Mouse (Mus musculus): ENCODE measurements around the gene Armc10. TPM values are rescaled to one million over a fixed set of nuclear protein-coding genes. Genes with fewer than 3 reads are reported as not detected.
A peak's percentile ranks its signal among the peaks of the same experiment; 100 is the strongest.
"Not testable (repeated sequence)": the region's sequence is repeated elsewhere in the genome, so short reads cannot be mapped to it uniquely, and the experiment has no call there.

Armc10 gene
- polyA plus RNA-seq, 1 experiment from 2014 or later = 75.4 TPM

- not testable (repeated sequence) for H3K36me3 ChIP-seq (replicated peaks); H3K4me1 ChIP-seq; H3K27ac ChIP-seq; H3K27me3 ChIP-seq; H3K9ac ChIP-seq; ATAC-seq (ENCODE audit: low FRiP score); H3K9me3 ChIP-seq
- whole genome bisulfite sequencing = 85% methylated on average over 3 of the region's 3 CpGs
- Histone ChIP-seq H3K4me2 (peak overlapping the region; percentile 51), H3K4me3 (replicated peaks) (peak overlapping the region; percentile 24)
Observed at GRCm38 (mm10) chr5:21699555-21699954, 53.9 kb downstream of the Armc10 start.

- Histone ChIP-seq H3K36me3 (replicated peaks) (no peaks in the 10 kb centered on the region), H3K4me1 (no peaks in the 10 kb centered on the region; the same call in 1 of the 2 replicates), H3K27ac (no peak overlapping the region), H3K9me3 (no peaks in the 10 kb centered on the region), H3K4me3 (replicated peaks) (peak overlapping the region; percentile 68), H3K27me3 (no peaks in the 10 kb centered on the region), H3K4me2 (peak overlapping the region; percentile 61), H3K9ac (peak overlapping the region; percentile 65)
- ATAC-seq (ENCODE audit: low FRiP score) = no peak
- 8% methylated on average over 10 of the region's 10 CpGs for WGBS
Observed at GRCm38 (mm10) chr5:21700272-21700821, 54.7 kb downstream of the Armc10 start.

GRCm38 (mm10) chr5:21700934-21701333 is 55.3 kb downstream of the Armc10 start:
- Histone ChIP-seq H3K36me3 (replicated peaks) (no peaks in the 10 kb centered on the region), H3K4me2 (peak overlapping the region; percentile 61), H3K4me1 (no peaks in the 10 kb centered on the region; the same call in 1 of the 2 replicates), H3K4me3 (replicated peaks) (peak overlapping the region; percentile 68), H3K9ac (peak overlapping the region; percentile 65), H3K27ac (peak overlapping the region; percentile 97), H3K9me3 (no peaks in the 10 kb centered on the region), H3K27me3 (no peaks in the 10 kb centered on the region)
- peak; percentile 75 for ATAC-seq (ENCODE audit: low FRiP score)
- WGBS = under 1% methylated on average over 22 of the region's 22 CpGs

- Histone ChIP-seq H3K36me3 (replicated peaks) (no peaks in the 10 kb centered on the region), H3K4me3 (replicated peaks) (peak within 1 kb of the TSS; percentile 68), H3K4me2 (peak within 1 kb of the TSS; percentile 61), H3K9me3 (no peaks in the 10 kb centered on the region), H3K4me1 (no peaks in the 10 kb centered on the region; the same call in 1 of the 2 replicates), H3K27ac (peak within 1 kb of the TSS; percentile 97), H3K9ac (peak within 1 kb of the TSS; percentile 81), H3K27me3 (no peaks in the 10 kb centered on the region)
- ATAC-seq (ENCODE audit: low FRiP score) = peak; percentile 99
- WGBS = under 1% methylated on average over 59 of the region's 59 CpGs
Observed at GRCm38 (mm10) chr5:21701351-21702008, 55.9 kb downstream of the Armc10 start, which contains the start of gene Napepld. Gene Napepld (minus strand): TSS chr5:21701396.

GRCm38 (mm10) chr5:21702009-21702364 is 56.4 kb downstream of the Armc10 start:
- no peak for ATAC-seq (ENCODE audit: low FRiP score)
- H3K4me3 ChIP-seq (replicated peaks) = peak overlapping the region; percentile 68
- H3K4me2 ChIP-seq = peak overlapping the region; percentile 61
- H3K27me3 ChIP-seq = no peaks in the 10 kb centered on the region
- no peaks in the 10 kb centered on the region for H3K9me3 ChIP-seq
- peak overlapping the region; percentile 81 for H3K9ac ChIP-seq
- WGBS = 55% methylated on average over 2 of the region's 2 CpGs
- no peaks in the 10 kb centered on the region; the same call in 1 of the 2 replicates for H3K4me1 ChIP-seq
- H3K27ac ChIP-seq = peak overlapping the region; percentile 97
- no peaks in the 10 kb centered on the region for H3K36me3 ChIP-seq (replicated peaks)

GRCm38 (mm10) chr5:21702873-21703475 is 57.4 kb downstream of the Armc10 start:
- H3K9ac ChIP-seq = no peak overlapping the region
- ATAC-seq (ENCODE audit: low FRiP score) = no peak
- no peak overlapping the region for H3K27ac ChIP-seq
- no peak overlapping the region for H3K4me3 ChIP-seq (replicated peaks)
- 91% methylated on average over 6 of the region's 6 CpGs for WGBS
- H3K4me1 ChIP-seq = no peaks in the 10 kb centered on the region; the same call in 1 of the 2 replicates
- no peaks in the 10 kb centered on the region for H3K36me3 ChIP-seq (replicated peaks)
- H3K27me3 ChIP-seq = no peaks in the 10 kb centered on the region
- H3K9me3 ChIP-seq = no peaks in the 10 kb centered on the region
- no peak overlapping the region for H3K4me2 ChIP-seq

GRCm38 (mm10) chr5:21703708-21704107 is 58.1 kb downstream of the Armc10 start:
- Histone ChIP-seq H3K4me1 (no peaks in the 10 kb centered on the region; the same call in 1 of the 2 replicates), H3K36me3 (replicated peaks) (no peaks in the 10 kb centered on the region), H3K27ac (no peak overlapping the region), H3K4me2 (no peak overlapping the region), H3K4me3 (replicated peaks) (no peak overlapping the region), H3K27me3 (no peaks in the 10 kb centered on the region), H3K9me3 (no peaks in the 10 kb centered on the region), H3K9ac (no peak overlapping the region)
- WGBS = 86% methylated on average over 3 of the region's 3 CpGs
- no peak for ATAC-seq (ENCODE audit: low FRiP score)

GRCm38 (mm10) chr5:21706546-21706945 is 60.9 kb downstream of the Armc10 start:
- no peak overlapping the region for H3K27ac ChIP-seq
- H3K36me3 ChIP-seq (replicated peaks) = no peaks in the 10 kb centered on the region
- H3K9ac ChIP-seq = no peak overlapping the region
- 96% methylated on average over 4 of the region's 4 CpGs for WGBS
- no peaks in the 10 kb centered on the region for H3K27me3 ChIP-seq
- no peak overlapping the region for H3K4me3 ChIP-seq (replicated peaks)
- no peak for ATAC-seq (ENCODE audit: low FRiP score)
- no peak overlapping the region for H3K4me2 ChIP-seq
- no peaks in the 10 kb centered on the region for H3K4me1 ChIP-seq
- H3K9me3 ChIP-seq = no peaks in the 10 kb centered on the region; the same call in 1 of the 2 replicates

GRCm38 (mm10) chr5:21708011-21708410 is 62.4 kb downstream of the Armc10 start:
- H3K9ac ChIP-seq; H3K27ac ChIP-seq; H3K36me3 ChIP-seq (replicated peaks); ATAC-seq (ENCODE audit: low FRiP score); H3K27me3 ChIP-seq; H3K4me3 ChIP-seq (replicated peaks); H3K4me1 ChIP-seq; H3K4me2 ChIP-seq; H3K9me3 ChIP-seq: not testable (repeated sequence)
- 89% methylated on average over 8 of the region's 8 CpGs for WGBS

Other genes starting within 250 kb of the Armc10 start
- 0.20 and 0.31 TPM in 2 replicates for gene Ccdc146, start 221.1 kb upstream of the Armc10 start, polyA plus RNA-seq (2016; fragmentation: Nextera tagmentation; extraction: Ambion mirVana)
- 4.4 and 5.4 TPM in 2 replicates for gene Fam185a, start 220.9 kb upstream of the Armc10 start, polyA plus RNA-seq (2016; fragmentation: Nextera tagmentation; extraction: Ambion mirVana)
- 14.1 and 16.8 TPM in 2 replicates for gene Lrrc17, start 102.3 kb upstream of the Armc10 start, polyA plus RNA-seq (2016; fragmentation: Nextera tagmentation; extraction: Ambion mirVana)
- 0.22 and 0.32 TPM in 2 replicates for gene Fbxl13, start 179 bp upstream of the Armc10 start, polyA plus RNA-seq (2016; fragmentation: Nextera tagmentation; extraction: Ambion mirVana)
- gene Napepld, start 55.6 kb downstream of the Armc10 start, polyA plus RNA-seq (2016; fragmentation: Nextera tagmentation; extraction: Ambion mirVana) = 12.6 and 13.5 TPM in 2 replicates
- 88.5 and 94.9 TPM in 2 replicates for gene Pmpcb, start 91.3 kb downstream of the Armc10 start, polyA plus RNA-seq (2016; fragmentation: Nextera tagmentation; extraction: Ambion mirVana)
- 94.3 and 97.1 TPM in 2 replicates for gene Dnajc2, start 139.4 kb downstream of the Armc10 start, polyA plus RNA-seq (2016; fragmentation: Nextera tagmentation; extraction: Ambion mirVana)
- 214 and 221 TPM in 2 replicates for gene Psmc2, start 139.5 kb downstream of the Armc10 start, polyA plus RNA-seq (2016; fragmentation: Nextera tagmentation; extraction: Ambion mirVana)
- 0.19 and 0.26 TPM in 2 replicates for gene Slc26a5, start 219.8 kb downstream of the Armc10 start, polyA plus RNA-seq (2016; fragmentation: Nextera tagmentation; extraction: Ambion mirVana)